Mouse (Mus musculus): ENCODE results near the gene Dck. TPM values are rescaled to one million over a fixed set of nuclear protein-coding genes. Genes with fewer than 3 reads are reported as not detected.
A peak's percentile ranks its signal among the peaks of the same experiment; 100 is the strongest.
"Not testable (repeated sequence)": the region's sequence is repeated elsewhere in the genome, so short reads cannot be mapped to it uniquely, and the experiment has no call there.

Gene Dck
- total RNA-seq (2021): 10 to 100 TPM; 15.1 to 18.7 TPM
- long read RNA-seq, experiment 1, transcript Dck-201 (7 exons, 3,078 nt): major isoform, 16 of 18 reads
- long read RNA-seq, experiment 1, partial matches to known transcripts: 0 of 18 reads
- long read RNA-seq, experiment 1, other reads (novel, unspliced or antisense): 2 of 18 reads
- long read RNA-seq, experiment 2, transcript Dck-201 (7 exons, 3,078 nt): major isoform, 15 of 17 reads
- long read RNA-seq, experiment 2, partial matches to known transcripts: 1 of 17 reads
- long read RNA-seq, experiment 2, other reads (novel, unspliced or antisense): 1 of 17 reads

DNA sequence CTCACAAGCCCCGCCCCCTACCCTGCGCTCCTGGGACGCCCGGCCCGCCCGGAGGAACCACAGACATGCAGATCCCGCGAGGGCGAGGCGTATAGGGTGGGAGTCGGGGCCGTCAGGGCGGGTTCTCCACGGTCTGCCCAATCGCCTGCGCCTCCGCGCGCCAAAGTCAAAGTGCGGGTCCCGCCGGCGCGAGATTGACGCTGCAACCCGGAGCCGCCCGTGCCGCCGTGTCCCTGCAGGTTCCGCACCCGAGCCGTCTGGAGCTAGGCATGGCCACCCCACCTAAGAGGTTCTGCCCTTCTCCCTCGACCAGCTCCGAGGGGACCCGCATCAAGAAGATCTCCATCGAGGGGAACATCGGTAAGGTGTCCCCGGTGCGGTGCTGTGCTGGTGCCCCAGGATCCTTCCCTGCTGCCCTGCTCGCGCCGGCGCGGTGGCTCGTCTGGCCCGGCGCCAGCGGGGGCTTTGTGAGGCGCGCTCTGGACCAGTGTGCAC is at the start of gene Dck:
Gene Dck, plus strand, starts transcription at position 10 of the 495 bp plus-strand sequence.
- DNase-seq (ENCODE audit: low spot score in 2 of 2): peak; percentile 95 to 96

DNA sequence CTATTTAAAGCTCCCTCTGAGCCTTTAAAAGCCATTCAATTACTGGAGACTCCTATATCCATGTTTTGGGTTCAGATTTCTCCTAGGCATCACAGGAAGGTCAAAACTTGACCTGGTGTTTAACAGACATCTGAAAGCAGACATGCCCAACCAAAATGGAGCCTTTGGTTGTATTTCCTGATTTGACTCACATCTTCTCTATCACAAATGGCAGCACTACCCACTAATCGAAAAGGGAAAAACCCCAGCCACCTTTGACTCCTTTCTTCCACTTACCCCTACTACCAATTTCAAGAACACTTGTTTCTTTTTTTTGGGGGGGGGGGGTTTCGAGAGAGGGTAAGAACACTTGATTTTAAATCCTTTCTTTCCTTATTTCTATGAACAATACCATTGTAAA is 47.8 kb upstream of the Dck start:
- no peak for DNase-seq (ENCODE audit: low spot score in 2 of 2)

DNA sequence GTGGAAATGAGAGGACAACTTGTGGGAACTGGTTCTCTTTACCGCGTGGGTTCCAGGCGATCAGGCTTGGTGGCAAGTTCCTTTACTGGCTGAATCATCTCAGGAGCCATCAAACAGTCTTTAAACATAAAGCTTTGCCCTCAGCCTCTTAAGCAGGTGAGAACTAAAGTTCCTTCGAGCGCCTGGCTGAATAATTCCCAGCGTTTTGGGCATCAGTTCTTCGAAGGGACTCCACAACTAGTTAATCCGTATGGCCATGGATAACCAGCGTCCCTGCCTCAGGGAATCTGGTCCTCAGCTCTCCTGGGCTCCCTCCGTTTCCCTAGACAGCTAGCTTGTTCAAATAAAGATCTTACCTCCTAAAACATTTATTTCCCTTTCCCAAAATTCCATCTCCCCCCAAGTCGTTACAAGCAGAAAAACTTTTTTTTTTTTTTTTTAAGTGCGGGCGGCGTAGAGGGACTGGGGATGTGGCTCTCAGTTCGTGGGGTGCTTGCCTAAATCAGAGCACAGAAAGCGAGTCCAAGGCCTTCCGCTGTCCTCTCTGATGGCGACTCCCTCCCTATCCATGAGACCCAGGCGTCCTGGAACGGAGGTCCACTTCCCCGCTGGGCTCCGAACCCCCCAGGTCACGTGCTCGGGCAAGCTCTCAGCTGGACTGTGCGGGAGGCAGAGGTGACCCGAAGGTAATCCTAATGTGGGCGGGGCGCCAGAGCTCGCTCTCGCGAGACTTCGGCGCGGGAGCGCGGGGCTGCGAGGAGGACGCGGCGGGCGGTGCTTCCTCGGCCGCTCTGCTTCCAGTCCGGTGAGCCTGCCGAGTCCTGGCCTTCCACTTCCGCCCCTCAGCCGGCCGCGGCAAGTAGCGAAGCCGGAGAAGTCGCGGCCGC is 44.4 kb upstream of the Dck start, which contains the start of gene Mob1b:
Gene Mob1b, plus strand, starts transcription at position 740 of the 887 bp plus-strand sequence.
- peak; percentile 95 to 96 for DNase-seq (ENCODE audit: low spot score in 2 of 2)

DNA sequence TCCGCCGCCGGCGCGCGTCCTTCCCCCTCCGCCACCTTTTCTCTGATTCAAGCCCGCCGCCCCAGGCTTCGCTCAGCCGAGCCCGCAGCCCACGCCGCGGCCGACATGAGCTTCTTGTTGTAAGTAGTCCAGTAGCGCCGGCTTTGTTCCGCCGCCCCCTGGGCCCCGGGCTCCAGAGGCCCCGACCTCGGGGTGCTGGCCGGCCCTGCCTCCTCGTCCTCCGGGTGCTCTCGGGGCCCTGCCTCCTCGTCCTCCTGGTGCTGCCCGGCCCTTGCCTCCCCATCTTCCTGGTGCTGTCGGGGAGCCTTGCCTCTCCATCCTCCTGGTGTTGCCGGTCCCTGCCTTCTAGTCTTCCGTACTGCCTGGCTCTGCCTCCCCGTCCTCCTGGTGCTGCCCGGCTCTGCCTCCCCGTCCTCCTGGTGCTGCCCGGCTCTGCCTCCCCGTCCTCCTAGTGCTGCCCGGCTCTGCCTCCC is 43.8 kb upstream of the Dck start:
- no peak for DNase-seq (ENCODE audit: low spot score in 2 of 2)

DNA sequence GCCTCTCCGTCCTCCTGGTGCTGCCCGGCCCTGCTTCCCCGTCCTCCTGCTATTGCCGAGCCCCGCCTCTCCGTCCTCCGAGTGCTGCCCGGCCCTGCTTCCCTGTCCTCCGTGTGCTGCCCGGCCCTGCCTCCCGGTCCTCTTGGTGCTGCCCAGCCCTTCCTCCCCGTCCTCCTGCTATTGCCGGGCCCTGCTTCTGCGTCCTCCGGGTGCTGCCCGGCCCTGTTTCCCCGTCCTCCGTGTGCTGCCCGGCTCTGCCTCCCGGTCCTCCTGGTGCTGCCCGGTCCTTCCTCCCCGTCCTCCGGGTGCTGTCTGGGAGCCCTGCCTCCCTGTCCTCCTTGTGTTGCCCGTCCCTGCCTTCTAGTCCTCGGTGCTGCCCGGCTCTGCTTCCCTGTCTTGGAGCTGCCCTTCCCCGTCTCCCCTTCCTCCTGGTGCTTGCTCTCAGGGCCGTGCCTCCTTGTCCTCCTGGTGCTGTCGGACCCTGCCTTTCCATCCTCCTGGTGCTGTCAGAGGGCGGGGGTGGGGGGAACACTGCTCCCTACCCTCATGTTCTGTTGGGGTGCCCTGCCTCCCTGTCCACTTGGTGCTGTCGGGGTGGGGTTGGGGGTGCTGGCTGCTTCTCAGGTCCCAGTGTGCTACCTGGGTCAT is 43.1 kb upstream of the Dck start:
- peak in 1 of 2 experiments; percentile 25 for DNase-seq (ENCODE audit: low spot score in 2 of 2)

DNA sequence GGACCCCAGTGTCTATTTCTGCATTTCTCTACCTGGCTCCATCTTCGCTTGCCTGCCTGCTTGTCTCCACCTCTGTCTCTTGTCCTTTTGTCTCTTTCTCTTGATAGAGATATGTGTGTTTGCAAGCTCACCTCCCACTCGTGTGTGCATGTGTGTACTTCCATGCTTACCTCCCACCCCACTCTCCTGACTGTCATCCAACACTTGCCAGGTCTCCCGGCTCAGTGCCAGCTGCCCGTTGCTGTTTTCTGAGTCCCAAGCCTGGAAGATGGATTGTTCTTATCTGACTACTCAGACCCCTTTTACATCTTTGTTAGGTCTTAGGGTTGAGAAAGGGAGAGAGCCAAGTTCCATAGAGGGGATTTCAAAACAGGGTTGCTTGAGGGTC is 42.6 kb upstream of the Dck start:
- DNase-seq (ENCODE audit: low spot score in 2 of 2): peak; percentile 22 to 26

DNA sequence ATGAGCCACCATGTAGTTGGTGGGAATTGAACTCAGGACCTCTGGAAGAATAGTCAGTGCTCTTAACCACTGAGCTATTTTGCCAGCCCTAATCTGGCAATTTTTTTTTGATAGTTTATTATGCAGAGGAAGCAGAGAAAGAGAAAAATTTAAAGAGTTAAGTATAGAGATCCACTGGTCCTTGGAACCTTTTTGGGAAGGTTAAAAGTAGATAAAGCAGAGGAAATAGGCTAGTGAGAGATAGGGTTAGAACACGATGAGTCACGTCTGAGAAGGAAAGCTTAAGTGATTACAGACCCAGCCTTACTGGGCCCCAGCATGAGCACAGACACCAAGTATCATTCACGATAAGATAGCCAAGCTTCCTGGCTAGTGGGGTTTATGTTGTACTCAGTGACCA is 40.8 kb upstream of the Dck start:
- no peak for DNase-seq (ENCODE audit: low spot score in 2 of 2)

DNA sequence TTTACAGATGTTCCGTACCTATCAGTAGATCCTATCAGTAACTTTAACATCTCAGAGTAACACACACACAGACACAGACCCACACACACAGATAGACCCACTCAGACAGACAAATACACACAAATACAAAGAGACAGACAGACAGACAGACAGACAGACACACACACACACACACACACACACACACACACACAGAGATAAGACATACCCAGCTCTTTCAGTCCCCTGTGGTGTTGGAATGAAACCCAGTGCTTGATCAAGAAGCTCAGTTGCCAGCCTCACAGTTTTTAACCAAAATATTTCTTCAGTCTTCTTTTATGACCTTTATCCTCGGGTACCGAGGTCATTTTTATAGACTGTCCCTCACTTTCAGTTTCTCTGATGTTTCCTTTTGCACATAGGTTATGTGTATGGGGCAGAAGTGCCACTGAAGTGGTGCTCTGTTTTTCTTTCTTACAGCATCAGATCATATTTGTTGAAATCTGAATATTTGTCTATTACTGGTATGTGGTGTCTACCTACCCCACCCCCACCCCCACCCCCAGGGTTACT is 37.1 kb upstream of the Dck start:
- no peak for DNase-seq (ENCODE audit: low spot score in 2 of 2)

DNA sequence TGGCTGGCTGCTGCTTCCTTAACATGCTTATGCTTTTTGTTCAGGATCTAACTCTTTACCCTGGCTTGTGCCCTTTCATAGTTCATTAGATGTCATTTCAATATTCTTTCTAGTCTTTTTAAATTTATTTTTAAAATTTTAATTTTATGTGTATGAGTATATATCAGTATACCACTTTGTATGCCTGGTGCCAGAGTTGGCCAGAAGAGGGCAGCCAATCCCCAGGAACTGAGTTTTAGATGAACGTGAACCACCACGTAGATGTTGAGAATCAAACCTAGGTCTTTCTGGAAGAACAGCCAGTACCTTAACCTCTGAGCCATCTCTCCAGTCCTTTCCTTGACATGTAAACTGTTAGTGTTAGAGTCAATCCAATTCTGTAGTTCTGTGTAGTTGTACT is 30.0 kb upstream of the Dck start:
- DNase-seq (ENCODE audit: low spot score in 2 of 2): no peak

DNA sequence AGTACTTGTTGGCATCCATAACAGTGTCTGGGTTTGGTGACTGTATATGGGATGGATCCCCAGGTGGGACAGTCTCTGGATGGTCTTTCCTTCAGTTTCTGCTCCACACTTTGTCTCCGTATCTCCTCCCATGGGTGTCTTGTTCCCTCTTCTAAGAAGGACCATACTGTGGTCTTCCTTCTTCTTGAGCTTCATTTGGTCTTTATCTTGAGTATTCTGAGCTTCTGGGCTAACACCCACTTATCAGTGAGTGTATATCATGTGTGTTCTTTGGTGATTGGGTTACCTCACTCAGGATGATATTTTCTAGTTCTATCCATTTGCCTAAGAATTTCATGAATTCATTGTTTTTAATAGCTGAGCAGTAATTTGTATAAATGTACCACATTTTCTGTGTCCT is 23.7 kb upstream of the Dck start:
- DNase-seq (ENCODE audit: low spot score in 2 of 2): not testable (repeated sequence)

DNA sequence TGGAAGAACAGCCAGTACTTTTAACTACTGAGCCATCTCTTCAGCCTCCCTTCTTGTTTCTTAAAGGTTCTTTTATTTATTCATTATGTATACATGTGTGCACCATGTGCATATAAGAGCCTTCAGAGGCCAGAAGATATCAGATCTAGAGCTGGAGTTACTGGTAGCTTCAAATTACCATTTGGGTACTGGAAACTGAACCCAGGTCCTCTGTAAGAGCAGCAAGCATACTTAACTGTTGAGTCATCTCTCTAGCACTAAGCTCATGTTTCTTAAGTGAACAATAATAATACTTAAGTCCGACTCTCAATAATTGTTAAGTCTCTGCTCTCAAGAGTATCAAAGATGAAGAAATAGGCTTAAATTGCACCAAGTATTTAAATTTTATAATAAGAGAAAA is 17.0 kb upstream of the Dck start:
- no peak for DNase-seq (ENCODE audit: low spot score in 2 of 2)

DNA sequence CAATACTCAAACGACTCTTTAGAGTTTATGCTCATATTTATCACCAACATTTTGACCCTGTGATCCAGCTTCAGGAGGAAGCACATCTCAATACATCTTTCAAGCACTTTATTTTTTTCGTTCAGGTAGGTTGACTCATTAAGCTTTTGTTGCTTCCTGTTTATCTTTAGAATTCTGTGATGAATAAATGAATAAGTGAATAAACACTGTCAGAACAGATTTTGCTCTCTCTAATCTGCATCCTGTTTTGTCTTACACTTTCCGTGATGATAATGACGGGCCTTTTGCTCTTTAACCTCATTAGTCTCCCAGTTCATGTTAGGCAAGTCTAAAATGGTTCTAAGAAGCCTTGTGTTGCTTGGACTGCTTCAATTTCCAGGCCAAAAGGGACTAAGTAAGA is 11.6 kb upstream of the Dck start:
- DNase-seq (ENCODE audit: low spot score in 2 of 2): no peak

DNA sequence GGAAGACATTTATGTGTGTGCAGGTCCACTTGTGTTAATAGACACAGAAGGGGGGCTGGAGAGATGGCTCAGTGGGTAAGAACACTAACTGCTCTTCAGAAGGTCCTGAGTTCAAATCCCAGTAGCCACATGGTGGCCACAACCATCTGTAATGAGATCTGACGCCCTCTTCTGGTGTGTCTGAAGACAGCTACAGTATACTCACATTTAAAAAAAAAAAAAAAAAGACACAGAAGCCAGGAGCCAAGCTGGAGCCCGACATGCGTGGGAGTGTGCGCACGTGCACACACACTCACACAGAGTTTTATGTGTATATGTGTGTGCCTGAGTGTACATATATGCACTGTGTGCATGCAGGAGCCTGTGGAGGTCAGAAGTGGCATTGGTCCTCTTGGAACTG is 2.2 kb upstream of the Dck start:
- no peak for DNase-seq (ENCODE audit: low spot score in 2 of 2)

DNA sequence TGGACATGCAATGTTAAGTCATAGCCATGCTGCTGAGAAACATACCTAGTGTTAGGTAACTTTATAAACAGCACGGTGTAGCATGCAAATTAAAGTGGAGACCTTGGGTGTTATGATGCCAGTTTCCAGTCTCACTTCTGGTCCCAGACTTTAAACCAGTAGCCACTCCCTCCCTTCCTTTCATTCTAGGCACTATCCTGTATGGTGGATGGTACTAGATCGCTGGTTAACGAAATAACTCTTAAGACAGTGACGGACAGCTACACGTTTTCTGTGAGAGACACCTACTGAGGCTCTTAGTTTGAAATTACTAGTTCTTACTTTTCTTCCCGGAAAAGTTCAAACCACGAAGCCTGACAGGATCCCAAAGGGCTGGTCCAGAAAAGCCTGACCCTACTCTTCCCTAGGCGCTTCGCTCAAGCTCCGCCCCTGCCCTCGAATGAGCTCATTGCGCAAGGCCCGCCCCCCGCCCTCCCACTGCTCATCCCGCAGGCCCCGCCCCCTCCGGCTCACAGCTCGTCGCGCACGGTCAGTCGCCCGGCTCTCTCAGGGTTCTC is 288 bp upstream of the Dck start:
- no peak for DNase-seq (ENCODE audit: low spot score in 2 of 2)

DNA sequence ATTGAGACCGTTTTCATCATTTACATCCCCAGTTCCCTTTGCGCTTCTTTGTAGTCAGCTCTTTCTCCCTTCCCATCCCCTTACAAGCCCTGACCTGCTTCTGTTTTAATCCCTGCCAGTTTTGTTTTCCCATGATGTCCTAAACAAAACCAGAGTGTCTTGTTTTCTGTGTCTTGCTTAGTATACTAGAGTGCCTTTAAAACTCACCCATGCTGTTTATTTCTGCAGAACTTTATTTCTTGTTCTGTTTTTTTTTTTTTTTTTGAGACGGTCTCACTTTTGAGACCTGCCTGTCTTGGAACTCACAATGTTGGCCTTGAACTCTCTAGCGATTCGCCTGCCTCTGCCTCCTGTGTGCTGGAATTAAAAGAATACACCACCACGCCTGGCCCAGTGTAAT is 791 bp downstream of the Dck start:
- DNase-seq (ENCODE audit: low spot score in 2 of 2): no peak

DNA sequence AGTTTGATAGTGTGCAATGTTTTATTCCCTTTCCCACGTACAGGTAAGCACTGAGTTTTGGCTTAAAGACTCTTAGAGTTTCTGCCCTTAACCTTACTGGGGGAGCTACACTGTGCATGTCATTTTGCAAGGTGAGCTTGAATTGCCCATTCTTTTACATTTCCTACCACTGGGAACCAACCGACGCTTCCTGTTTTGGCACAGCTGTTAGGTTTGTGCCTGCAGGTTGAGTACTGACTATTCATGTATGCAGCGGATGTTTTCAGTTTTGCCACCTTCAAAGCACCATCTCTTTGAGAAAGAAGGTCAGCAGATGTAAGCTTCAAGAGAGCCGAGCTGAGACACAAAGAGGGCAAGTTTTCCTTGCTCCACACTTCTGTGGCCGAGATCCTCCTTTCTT is 1.3 kb downstream of the Dck start:
- no peak for DNase-seq (ENCODE audit: low spot score in 2 of 2)

DNA sequence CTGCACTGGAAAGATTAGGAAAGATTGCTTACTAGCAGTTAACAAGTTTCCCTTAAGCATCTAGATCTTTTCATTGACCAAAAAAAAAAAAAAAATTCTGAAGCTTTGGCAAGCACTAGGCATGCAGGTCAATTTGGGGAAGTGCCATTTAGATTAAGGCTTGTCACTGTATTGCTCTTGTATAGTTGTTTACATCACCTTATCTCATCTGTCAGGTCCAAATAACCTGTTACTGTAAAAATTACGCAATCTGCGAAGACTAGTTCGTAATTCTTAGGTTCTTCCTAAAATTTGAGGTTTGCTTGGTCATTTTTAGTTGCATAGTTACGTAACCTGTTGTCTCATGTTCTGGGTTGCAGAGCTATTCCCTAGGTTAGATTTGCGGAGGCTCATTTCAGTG is 2.1 kb downstream of the Dck start:
- no peak for DNase-seq (ENCODE audit: low spot score in 2 of 2)

DNA sequence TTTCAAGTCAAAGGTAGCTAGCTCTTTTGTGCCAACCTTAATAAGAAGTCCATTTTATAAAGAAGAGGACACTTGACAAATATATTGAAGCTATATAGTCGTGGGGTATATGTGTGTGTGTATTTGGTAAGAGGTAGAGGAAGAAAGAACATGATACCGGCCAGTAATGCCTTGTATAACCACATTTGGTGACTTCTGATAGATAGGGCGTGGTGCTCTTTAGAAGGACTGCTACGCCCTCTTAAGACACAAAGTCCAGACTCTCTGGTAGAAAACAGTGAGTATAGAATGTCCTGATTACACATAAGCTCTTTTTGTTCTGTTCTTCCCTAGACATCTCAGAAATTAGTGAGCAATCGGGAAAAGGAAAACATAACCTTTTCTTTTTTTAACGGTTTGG is 3.4 kb downstream of the Dck start:
- DNase-seq (ENCODE audit: low spot score in 2 of 2): no peak

DNA sequence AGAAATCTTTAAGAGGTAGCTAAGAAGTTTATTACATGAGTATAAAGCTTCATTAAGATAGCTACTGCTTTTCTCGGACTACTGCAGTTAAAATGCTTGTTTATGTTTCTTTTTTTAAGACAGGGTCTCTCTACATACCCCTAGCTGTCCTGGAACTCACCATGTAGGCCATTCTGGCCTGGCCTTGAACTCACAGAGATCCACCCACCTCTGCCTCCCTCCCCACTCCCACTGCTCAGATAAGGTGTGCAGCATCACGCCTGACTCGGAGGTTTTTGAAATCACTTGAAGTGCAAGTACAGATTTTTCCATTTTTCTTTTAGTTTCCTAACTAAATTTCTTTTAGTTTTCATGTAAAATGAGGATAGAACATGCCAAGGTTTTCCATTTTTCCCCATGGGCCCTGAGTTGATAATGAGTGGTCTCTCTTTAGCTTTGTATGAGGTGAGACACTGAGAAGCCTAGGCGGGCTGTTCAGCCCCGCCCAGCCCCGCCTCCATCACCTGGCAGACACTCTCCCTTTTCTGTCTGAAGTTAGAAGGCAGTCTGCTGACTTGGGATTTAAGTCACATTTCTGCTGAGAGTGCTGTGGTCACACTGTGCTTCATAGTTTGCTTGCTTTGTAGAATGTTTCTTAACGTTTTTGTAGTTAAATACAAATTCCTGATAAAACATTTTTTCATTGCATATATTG is 17.4 kb downstream of the Dck start:
- no peak for DNase-seq (ENCODE audit: low spot score in 2 of 2)

DNA sequence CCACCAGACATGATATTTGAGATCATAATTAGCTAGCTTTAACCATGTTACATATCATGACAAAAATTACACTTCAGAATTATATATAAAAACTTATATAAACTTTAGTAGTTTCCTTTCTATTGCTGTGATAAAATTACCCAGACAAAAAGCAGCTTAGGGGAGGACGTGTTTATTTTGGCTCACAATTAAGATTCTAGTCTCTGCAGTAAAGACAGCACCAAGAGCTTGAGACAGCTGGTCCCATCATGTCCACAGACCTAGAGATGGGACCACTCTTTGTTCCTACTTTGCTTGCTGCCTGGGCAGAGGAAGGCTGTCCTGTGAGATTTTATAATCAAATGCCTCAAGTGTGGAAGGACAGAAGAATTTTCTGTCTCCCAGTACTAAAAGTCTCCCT is 20.3 kb downstream of the Dck start:
- no peak for DNase-seq (ENCODE audit: low spot score in 2 of 2)

DNA sequence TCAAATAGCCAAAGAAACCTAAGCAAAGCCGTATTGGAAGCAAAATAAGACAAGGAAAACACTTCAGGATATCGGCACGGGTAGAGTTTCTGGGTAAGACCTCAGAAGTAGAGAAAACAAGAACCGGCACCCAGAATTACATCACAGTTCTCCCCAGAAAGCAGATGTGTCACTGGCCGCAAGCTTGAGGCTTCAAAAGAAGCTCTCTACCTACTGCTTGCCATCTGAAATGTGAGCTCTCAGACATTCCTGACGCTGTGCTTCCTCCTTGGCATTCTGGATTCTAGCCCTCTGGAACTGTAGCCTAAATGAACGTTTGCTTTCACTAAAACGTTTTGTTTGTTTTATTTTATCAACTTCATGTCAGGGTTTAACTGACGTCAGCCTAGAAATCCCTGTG is 25.9 kb downstream of the Dck start:
- DNase-seq (ENCODE audit: low spot score in 2 of 2): no peak

Measured in left cerebral cortex, adult 18-20 months (tissue).